Mouse (Mus musculus): Measurements from ENCODE around the gene Siah1b.

Siah1b gene

GRCm38 (mm10) chrX:164076040-164076775, at the start of gene Siah1b:
TSS of gene Siah1b (minus strand) at chrX:164076493.
- in situ Hi-C loops (cut with MboI; ENCODE audit: low pct_unique_long_range_greater_than_20kb in 1 of 2, low sequenced_read_pairs in 2 of 2, unreplicated experiment in 1 of 2): loop anchor here in 1 of 2 experiments (25.0 kb wide), 1 partner anchor 361 kb away; the partner anchor contains the start of gene Asb11

- in situ Hi-C loops (cut with MboI; ENCODE audit: low pct_unique_long_range_greater_than_20kb in 1 of 2, low sequenced_read_pairs in 2 of 2, unreplicated experiment in 1 of 2): no loop called here
Measured at GRCm38 (mm10) chrX:164123942-164124341, 47.6 kb upstream of the Siah1b start.

- in situ Hi-C loops (cut with MboI; ENCODE audit: low pct_unique_long_range_greater_than_20kb in 1 of 2, low sequenced_read_pairs in 2 of 2, unreplicated experiment in 1 of 2): no loop called here
Measured at GRCm38 (mm10) chrX:164113744-164114143, 37.5 kb upstream of the Siah1b start.

- in situ Hi-C loops (cut with MboI; ENCODE audit: low pct_unique_long_range_greater_than_20kb in 1 of 2, low sequenced_read_pairs in 2 of 2, unreplicated experiment in 1 of 2): no loop called here
Measured at GRCm38 (mm10) chrX:164111146-164111545, 34.9 kb upstream of the Siah1b start.

- in situ Hi-C loops (cut with MboI; ENCODE audit: low pct_unique_long_range_greater_than_20kb in 1 of 2, low sequenced_read_pairs in 2 of 2, unreplicated experiment in 1 of 2): no loop called here
Measured at GRCm38 (mm10) chrX:164102656-164103055, 26.4 kb upstream of the Siah1b start.

GRCm38 (mm10) chrX:164102198-164102597, 25.9 kb upstream of the Siah1b start:
- in situ Hi-C loops (cut with MboI; ENCODE audit: low pct_unique_long_range_greater_than_20kb in 1 of 2, low sequenced_read_pairs in 2 of 2, unreplicated experiment in 1 of 2): no loop called here

- in situ Hi-C loops (cut with MboI; ENCODE audit: low pct_unique_long_range_greater_than_20kb in 1 of 2, low sequenced_read_pairs in 2 of 2, unreplicated experiment in 1 of 2): no loop called here
Measured at GRCm38 (mm10) chrX:164101483-164101882, 25.2 kb upstream of the Siah1b start.

- in situ Hi-C loops (cut with MboI; ENCODE audit: low pct_unique_long_range_greater_than_20kb in 1 of 2, low sequenced_read_pairs in 2 of 2, unreplicated experiment in 1 of 2): loop anchor here in 1 of 2 experiments (25.0 kb wide), 1 partner anchor 341 kb away; the partner anchor contains the start of gene Asb11
Measured at GRCm38 (mm10) chrX:164095838-164096237, 19.5 kb upstream of the Siah1b start.

- in situ Hi-C loops (cut with MboI; ENCODE audit: low pct_unique_long_range_greater_than_20kb in 1 of 2, low sequenced_read_pairs in 2 of 2, unreplicated experiment in 1 of 2): loop anchor here in 1 of 2 experiments (25.0 kb wide), 1 partner anchor 344 kb away; the partner anchor contains the start of gene Asb11
Measured at GRCm38 (mm10) chrX:164093435-164093834, 17.1 kb upstream of the Siah1b start.

- in situ Hi-C loops (cut with MboI; ENCODE audit: low pct_unique_long_range_greater_than_20kb in 1 of 2, low sequenced_read_pairs in 2 of 2, unreplicated experiment in 1 of 2): loop anchor here in 1 of 2 experiments (25.0 kb wide), 1 partner anchor 345 kb away; the partner anchor contains the start of gene Asb11
Measured at GRCm38 (mm10) chrX:164092300-164093169, 16.2 kb upstream of the Siah1b start.

- in situ Hi-C loops (cut with MboI; ENCODE audit: low pct_unique_long_range_greater_than_20kb in 1 of 2, low sequenced_read_pairs in 2 of 2, unreplicated experiment in 1 of 2): loop anchor here in 1 of 2 experiments (25.0 kb wide), 1 partner anchor 347 kb away; the partner anchor contains the start of gene Asb11
Measured at GRCm38 (mm10) chrX:164089916-164090315, 13.6 kb upstream of the Siah1b start.

- in situ Hi-C loops (cut with MboI; ENCODE audit: low pct_unique_long_range_greater_than_20kb in 1 of 2, low sequenced_read_pairs in 2 of 2, unreplicated experiment in 1 of 2): loop anchor here in 1 of 2 experiments (25.0 kb wide), 1 partner anchor 349 kb away; the partner anchor contains the start of gene Asb11
Measured at GRCm38 (mm10) chrX:164088582-164088981, 12.3 kb upstream of the Siah1b start, which contains the start of gene Cltrn. TSS of gene Cltrn (plus strand) at chrX:164088830.

GRCm38 (mm10) chrX:164082030-164082429, 5.7 kb upstream of the Siah1b start:
- in situ Hi-C loops (cut with MboI; ENCODE audit: low pct_unique_long_range_greater_than_20kb in 1 of 2, low sequenced_read_pairs in 2 of 2, unreplicated experiment in 1 of 2): loop anchor here in 1 of 2 experiments (25.0 kb wide), 1 partner anchor 355 kb away; the partner anchor contains the start of gene Asb11

GRCm38 (mm10) chrX:164068968-164069367, 7.3 kb downstream of the Siah1b start:
- in situ Hi-C loops (cut with MboI; ENCODE audit: low pct_unique_long_range_greater_than_20kb in 1 of 2, low sequenced_read_pairs in 2 of 2, unreplicated experiment in 1 of 2): no loop called here

- in situ Hi-C loops (cut with MboI; ENCODE audit: low pct_unique_long_range_greater_than_20kb in 1 of 2, low sequenced_read_pairs in 2 of 2, unreplicated experiment in 1 of 2): no loop called here
Measured at GRCm38 (mm10) chrX:164066185-164066584, 10.1 kb downstream of the Siah1b start.

- in situ Hi-C loops (cut with MboI; ENCODE audit: low pct_unique_long_range_greater_than_20kb in 1 of 2, low sequenced_read_pairs in 2 of 2, unreplicated experiment in 1 of 2): no loop called here
Measured at GRCm38 (mm10) chrX:164059070-164059469, 17.2 kb downstream of the Siah1b start.

GRCm38 (mm10) chrX:164058523-164058922, 17.8 kb downstream of the Siah1b start:
- in situ Hi-C loops (cut with MboI; ENCODE audit: low pct_unique_long_range_greater_than_20kb in 1 of 2, low sequenced_read_pairs in 2 of 2, unreplicated experiment in 1 of 2): no loop called here

- in situ Hi-C loops (cut with MboI; ENCODE audit: low pct_unique_long_range_greater_than_20kb in 1 of 2, low sequenced_read_pairs in 2 of 2, unreplicated experiment in 1 of 2): no loop called here
Measured at GRCm38 (mm10) chrX:164055726-164056125, 20.6 kb downstream of the Siah1b start.

- in situ Hi-C loops (cut with MboI; ENCODE audit: low pct_unique_long_range_greater_than_20kb in 1 of 2, low sequenced_read_pairs in 2 of 2, unreplicated experiment in 1 of 2): no loop called here
Measured at GRCm38 (mm10) chrX:164046736-164047135, 29.6 kb downstream of the Siah1b start.
